Mouse (Mus musculus): Measurements from ENCODE around the gene Pop5.

DNA sequence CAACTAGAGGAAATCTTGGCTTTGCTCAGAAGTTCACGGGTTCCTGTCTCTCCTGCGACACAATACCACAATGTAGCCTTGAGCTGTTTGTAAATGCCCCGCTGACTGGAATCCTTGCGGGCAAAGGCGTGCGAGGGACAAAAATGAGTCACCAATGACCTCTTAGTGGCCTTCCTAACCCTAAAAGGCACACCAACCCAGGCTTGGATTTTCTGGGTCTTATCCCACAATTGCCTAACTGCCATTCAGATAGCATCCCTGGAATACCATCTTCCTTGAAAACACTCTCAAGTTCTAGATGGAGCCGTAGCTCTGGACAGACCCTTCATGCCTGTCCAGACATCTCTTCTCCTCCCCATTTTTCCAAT is 42.8 kb upstream of the Pop5 start:
- TF ChIP-seq POLR2A (IDR thresholded peaks at IDR 0.05; ENCODE audit: extremely low read depth, insufficient read depth, low read length) (no peak), CTCF (IDR thresholded peaks at IDR 0.05; ENCODE audit: low read depth, low read length) (no peak)
